8 mouse cellular contexts compared by ENCODE assay signal in the genomic region with DNA sequence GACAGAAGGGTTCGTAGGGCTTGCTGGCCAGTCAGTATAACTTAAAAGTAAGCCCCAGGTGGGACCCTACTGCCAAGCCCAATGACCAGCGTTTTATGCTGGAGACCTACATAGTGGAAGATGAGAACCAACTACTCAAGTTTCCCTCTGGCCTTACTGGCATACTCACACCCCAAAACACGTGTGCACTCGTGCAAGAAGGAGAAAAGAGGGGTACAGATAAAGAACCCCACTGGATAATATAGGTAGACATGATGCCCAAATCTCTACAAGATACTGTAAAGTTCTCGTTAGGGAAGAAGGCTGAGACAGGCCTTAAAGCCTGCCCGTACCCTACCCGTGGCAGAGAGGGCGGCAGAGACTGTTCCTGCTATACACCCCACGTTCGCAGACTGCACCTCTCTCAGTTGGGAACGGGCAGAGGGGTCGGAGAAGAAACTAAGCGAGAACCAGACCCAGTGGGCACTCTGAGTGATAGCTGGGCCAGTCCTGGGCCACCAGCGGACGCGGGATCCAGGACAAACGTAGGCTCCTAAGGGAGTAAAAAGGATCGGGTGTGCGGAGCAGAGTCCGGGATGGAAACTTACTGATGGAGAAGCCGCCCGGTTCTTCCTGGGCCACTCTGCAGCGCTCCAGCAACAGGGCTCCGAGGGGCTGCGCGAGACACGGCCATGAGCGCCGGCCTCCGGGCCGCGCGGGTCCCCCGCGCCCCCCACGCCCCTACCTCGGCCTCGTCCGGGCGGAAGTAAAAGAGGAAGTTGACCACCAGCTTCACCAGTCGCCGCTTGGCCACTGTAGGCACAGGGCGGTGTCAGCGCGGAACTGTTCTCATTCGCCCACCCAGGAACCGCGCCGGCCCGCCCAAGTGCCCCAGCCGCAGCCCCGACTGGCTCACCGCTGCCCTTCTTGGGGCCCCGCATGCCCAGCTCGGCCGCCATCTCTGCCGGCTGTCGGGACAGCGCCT. TPM values are rescaled to one million over a fixed set of nuclear protein-coding genes. Genes with fewer than 3 reads are reported as not detected.
DNase-seq lines count a peak whose midpoint lies in the region; ATAC-seq and TF ChIP-seq lines count a peak whose summit lies in the region.

No protein-coding gene starts in this region.

- peak overlapping the region; percentile 98 for H3K9ac ChIP-seq in embryonic facial prominence, embryonic 12.5 days
- H3K9ac ChIP-seq in kidney, postnatal 0 days (ENCODE audit: low read depth, low read length): peak overlapping the region; percentile 97
- H3K9ac ChIP-seq in midbrain, embryonic 15.5 days: peak overlapping the region; percentile 99

- peak overlapping the region; percentile 96 for H3K27ac ChIP-seq in embryonic facial prominence, embryonic 12.5 days
- peak overlapping the region; percentile 98 for H3K27ac ChIP-seq in kidney, postnatal 0 days
- peak overlapping the region; percentile 92 for H3K27ac ChIP-seq in midbrain, embryonic 15.5 days

- no peak for TF ChIP-seq CTCF in kidney, postnatal 0 days (IDR thresholded peaks at IDR 0.05; ENCODE audit: low read depth)

- no peaks in the 10 kb centered on the region for H3K27me3 ChIP-seq in embryonic facial prominence, embryonic 12.5 days
- no peaks in the 10 kb centered on the region for H3K27me3 ChIP-seq in kidney, postnatal 0 days (ENCODE audit: insufficient read depth, low read length)
- no peaks in the 10 kb centered on the region for H3K27me3 ChIP-seq in midbrain, embryonic 15.5 days (replicated peaks)

- DNase-seq in frontal cortex, postnatal 25 days (ENCODE audit: low spot score in 2 of 2): no peak
- peak; percentile 44 for DNase-seq in 3T3-L1 (ENCODE audit: low read depth, low spot score)
- peak; percentile 84 for DNase-seq in kidney, postnatal 0 days (ENCODE audit: low spot score)
- DNase-seq in urinary bladder, postnatal 10 days (ENCODE audit: low spot score): no peak
- DNase-seq in ovary, postnatal 36 days (ENCODE audit: low spot score): no peak

- peaks cover 59% of the 10 kb centered on the region for H3K36me3 ChIP-seq in embryonic facial prominence, embryonic 12.5 days
- H3K36me3 ChIP-seq in kidney, postnatal 0 days (ENCODE audit: insufficient read depth, low read length): peaks cover 35% of the 10 kb centered on the region
- H3K36me3 ChIP-seq in midbrain, embryonic 15.5 days (replicated peaks): peaks cover 37% of the 10 kb centered on the region

- H3K4me1 ChIP-seq in embryonic facial prominence, embryonic 12.5 days: peaks cover 18% of the 10 kb centered on the region
- H3K4me1 ChIP-seq in kidney, postnatal 0 days (replicated peaks; ENCODE audit: insufficient read depth, low read length): peaks cover 5% of the 10 kb centered on the region
- H3K4me1 ChIP-seq in midbrain, embryonic 15.5 days: peaks cover 33% of the 10 kb centered on the region

- peak overlapping the region; percentile 58 for H3K4me2 ChIP-seq in embryonic facial prominence, embryonic 12.5 days (replicated peaks)
- H3K4me2 ChIP-seq in kidney, postnatal 0 days (ENCODE audit: low read length): peak overlapping the region; percentile 92
- H3K4me2 ChIP-seq in midbrain, embryonic 15.5 days: peak overlapping the region; percentile 92

- WGBS in embryonic facial prominence, embryonic 12.5 days: 3% methylated on average over 58 of the region's 59 CpGs
- WGBS in kidney, postnatal 0 days: 2% methylated on average over 57 of the region's 59 CpGs
- WGBS in midbrain, embryonic 15.5 days: 2% methylated on average over 58 of the region's 59 CpGs

- ATAC-seq in frontal cortex, adult (ENCODE audit: low TSS enrichment): peak; percentile 28
- ATAC-seq in embryonic facial prominence, embryonic 12.5 days (ENCODE audit: insufficient number of reproducible peaks, insufficient read depth, low FRiP score, low TSS enrichment): peak; percentile 24
- peak; percentile 72 for ATAC-seq in kidney, postnatal 0 days (replicated peaks; ENCODE audit: low FRiP score, low read depth)
- ATAC-seq in midbrain, embryonic 15.5 days (replicated peaks): peak; percentile 79

- no peaks in the 10 kb centered on the region for H3K9me3 ChIP-seq in embryonic facial prominence, embryonic 12.5 days
- no peaks in the 10 kb centered on the region for H3K9me3 ChIP-seq in kidney, postnatal 0 days (replicated peaks; ENCODE audit: low read length)
- no peaks in the 10 kb centered on the region for H3K9me3 ChIP-seq in midbrain, embryonic 15.5 days

- H3K4me3 ChIP-seq in embryonic facial prominence, embryonic 12.5 days: peak overlapping the region; percentile 92
- peak overlapping the region; percentile 89 for H3K4me3 ChIP-seq in kidney, postnatal 0 days (replicated peaks; ENCODE audit: low read depth, low read length)
- H3K4me3 ChIP-seq in midbrain, embryonic 15.5 days: peak overlapping the region; percentile 97

RNA-seq across cellular contexts. Expression of a gene that starts 0.5 kb away (rescaled TPM):
- polyA plus RNA-seq in embryonic facial prominence, embryonic 12.5 days (2016; fragmentation: Nextera tagmentation; extraction: Ambion mirVana): 64.8 and 71.7 TPM in 2 replicates
- polyA plus RNA-seq in kidney, postnatal 0 days (2015; fragmentation: Nextera tagmentation; extraction: Ambion mirVana): 57.1 and 61.9 TPM in 2 replicates
- 60.3 and 62.6 TPM in 2 replicates for polyA plus RNA-seq in midbrain, embryonic 15.5 days (2015; fragmentation: Nextera tagmentation; extraction: Ambion mirVana)

RNA-seq across cellular contexts. Expression of a gene that starts 1.0 kb away (rescaled TPM):
- polyA plus RNA-seq in embryonic facial prominence, embryonic 12.5 days (2016; fragmentation: Nextera tagmentation; extraction: Ambion mirVana): 132 and 142 TPM in 2 replicates
- 83.7 and 86.6 TPM in 2 replicates for polyA plus RNA-seq in kidney, postnatal 0 days (2015; fragmentation: Nextera tagmentation; extraction: Ambion mirVana)
- 130 and 147 TPM in 2 replicates for polyA plus RNA-seq in midbrain, embryonic 15.5 days (2015; fragmentation: Nextera tagmentation; extraction: Ambion mirVana)

RNA-seq across cellular contexts. Expression of a gene that starts 7.6 kb away (rescaled TPM):
- polyA plus RNA-seq in embryonic facial prominence, embryonic 12.5 days (2016; fragmentation: Nextera tagmentation; extraction: Ambion mirVana): not detected in 2 replicates
- 0.09 TPM in 1 of 2 replicates, not detected in the other for polyA plus RNA-seq in kidney, postnatal 0 days (2015; fragmentation: Nextera tagmentation; extraction: Ambion mirVana)
- 0.10 TPM in 2 replicates for polyA plus RNA-seq in midbrain, embryonic 15.5 days (2015; fragmentation: Nextera tagmentation; extraction: Ambion mirVana)

RNA-seq across cellular contexts. Expression of a gene that starts 15.8 kb away (rescaled TPM):
- polyA plus RNA-seq in embryonic facial prominence, embryonic 12.5 days (2016; fragmentation: Nextera tagmentation; extraction: Ambion mirVana): 1.6 and 1.8 TPM in 2 replicates
- 4.0 and 4.6 TPM in 2 replicates for polyA plus RNA-seq in kidney, postnatal 0 days (2015; fragmentation: Nextera tagmentation; extraction: Ambion mirVana)
- 0.59 and 1.0 TPM in 2 replicates for polyA plus RNA-seq in midbrain, embryonic 15.5 days (2015; fragmentation: Nextera tagmentation; extraction: Ambion mirVana)

RNA-seq across cellular contexts. Expression of a gene that starts 29.0 kb away (rescaled TPM):
- 1,786 and 1,871 TPM in 2 replicates for polyA plus RNA-seq in embryonic facial prominence, embryonic 12.5 days (2016; fragmentation: Nextera tagmentation; extraction: Ambion mirVana)
- polyA plus RNA-seq in kidney, postnatal 0 days (2015; fragmentation: Nextera tagmentation; extraction: Ambion mirVana): 1,422 and 1,480 TPM in 2 replicates
- polyA plus RNA-seq in midbrain, embryonic 15.5 days (2015; fragmentation: Nextera tagmentation; extraction: Ambion mirVana): 1,243 and 1,388 TPM in 2 replicates

Comparison
In these comparisons a context has a peak if more than half of its experiments do, and no peak if none do; other contexts are left out.
1. ATAC-seq: peak in every context shown above with its lines; median percentile 79 in midbrain, embryonic 15.5 days; 72 in kidney, postnatal 0 days; 28 in frontal cortex, adult; 24 in embryonic facial prominence, embryonic 12.5 days.
2. DNase-seq: peak in 3T3-L1 (single experiment) and kidney, postnatal 0 days (single experiment); none in frontal cortex, postnatal 25 days (0 of 2), urinary bladder, postnatal 10 days (single experiment) and ovary, postnatal 36 days (single experiment).
3. Peak in every context shown above with its lines, with median percentiles within 50 percentile points of each other: H3K27ac ChIP-seq, H3K4me2 ChIP-seq, H3K4me3 ChIP-seq and H3K9ac ChIP-seq.